Mouse (Mus musculus) left cerebral cortex, postnatal 25 days (tissue): ENCODE data around the gene Macc1. TPM values are rescaled to one million over a fixed set of nuclear protein-coding genes. Genes with fewer than 3 reads are reported as not detected.
A peak's percentile ranks its signal among the peaks of the same experiment; 100 is the strongest.
"Not testable (repeated sequence)": the region's sequence is repeated elsewhere in the genome, so short reads cannot be mapped to it uniquely, and the experiment has no call there.

ENCODE experiments used
- DNase-seq, 2 experiments: peaks; one replicate each; pipeline ENCODE4 v3.0.0; 2022; ENCODE audit warnings: low spot score in 2 of 2, mixed read lengths in 1 of 2
- intact Hi-C: fragments of 180-260 bp; cut with DNase I; formaldehyde crosslinking; loops from one replicate; pipeline ENCODE4 v1.15.1; 2025
- total RNA-seq, 2 experiments: library from RNA; stranded (reverse); gene quantifications; 2 replicates each; pipeline ENCODE4 v1.2.3; 2021

Gene Macc1
- total RNA-seq = under 1 TPM; 0.11 TPM

DNA sequence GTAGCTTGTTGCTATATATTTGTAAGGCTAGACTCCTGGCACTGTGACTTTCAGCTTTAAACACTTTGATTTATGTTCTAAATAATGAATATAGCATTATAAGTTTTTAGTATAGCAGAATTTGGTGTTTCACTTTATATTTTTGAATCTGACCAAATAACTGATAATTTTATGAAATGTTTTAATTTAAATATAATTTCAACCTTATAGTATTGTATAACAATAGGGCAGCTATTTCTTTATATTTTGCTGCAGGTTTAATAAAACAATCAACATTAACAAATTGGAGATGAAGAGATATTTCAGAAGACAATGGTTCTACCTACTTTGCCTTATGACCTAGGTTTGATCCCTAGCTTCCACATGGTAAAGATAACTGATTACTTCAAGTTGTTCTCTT is at the start of gene Macc1:
TSS of gene Macc1 (plus strand) at position 301 of the 400 bp plus-strand sequence.
- no peak for DNase-seq
- intact Hi-C loops = no loop called here

DNA sequence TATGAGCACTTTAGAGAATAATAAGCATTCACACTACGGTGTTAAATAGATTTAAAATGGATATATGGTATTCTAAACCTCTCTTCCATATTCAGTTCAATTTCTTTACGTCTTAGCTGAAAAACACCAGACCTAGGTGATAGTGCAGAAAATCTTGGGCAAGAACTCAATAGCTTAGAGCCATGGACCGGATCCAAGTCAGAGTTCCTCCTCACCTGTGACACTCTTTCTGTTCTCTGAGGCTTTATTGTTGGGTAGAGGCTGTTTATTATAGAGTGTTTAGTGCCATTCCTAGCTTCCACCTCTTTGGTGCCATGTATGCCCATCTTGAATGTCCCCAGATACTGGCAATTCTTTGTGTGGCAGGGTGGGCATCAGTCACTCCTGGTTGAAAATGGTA is 49.6 kb upstream of the Macc1 start:
- no peak for DNase-seq
- intact Hi-C loops = no loop called here

DNA sequence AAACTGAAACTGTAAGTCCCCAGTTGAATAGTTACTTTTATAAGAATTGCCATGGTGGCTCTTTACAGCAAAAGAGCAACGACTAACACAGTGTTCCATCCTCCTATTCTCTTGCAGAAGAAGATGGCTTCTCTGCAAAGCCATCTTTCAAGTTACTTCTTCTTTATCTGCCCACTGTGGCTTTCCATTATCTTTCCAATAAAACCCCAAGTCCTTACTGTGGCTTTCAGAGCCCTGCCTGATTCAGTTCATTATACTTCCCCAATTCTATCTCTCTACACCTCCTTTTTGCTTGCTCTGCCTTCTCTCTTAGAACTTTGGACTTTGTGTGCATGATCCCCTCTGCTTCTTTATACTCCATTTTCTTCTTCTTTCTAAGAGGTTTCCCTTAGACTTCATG is 45.3 kb upstream of the Macc1 start:
- DNase-seq = no peak
- intact Hi-C loops = no loop called here

DNA sequence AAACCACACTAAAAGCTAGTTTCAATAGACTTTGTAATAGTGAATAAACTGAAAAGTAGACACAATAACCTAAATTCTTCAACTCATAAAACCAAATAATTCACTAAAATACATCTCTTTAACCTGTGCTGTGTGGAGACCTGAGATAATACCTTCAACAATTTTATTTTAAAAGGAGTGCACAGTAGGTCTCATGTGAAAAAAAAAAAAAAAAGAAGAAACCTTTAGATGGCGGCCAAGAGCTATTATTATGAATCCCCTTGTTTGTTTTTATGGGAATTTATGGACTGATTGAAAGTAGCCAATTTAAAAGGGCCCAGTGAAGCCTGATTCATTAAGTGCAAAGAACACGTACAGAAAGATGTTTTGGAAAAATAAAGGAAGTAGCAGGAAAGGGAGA is 44.0 kb upstream of the Macc1 start:
- intact Hi-C loops = no loop called here
- no peak for DNase-seq

DNA sequence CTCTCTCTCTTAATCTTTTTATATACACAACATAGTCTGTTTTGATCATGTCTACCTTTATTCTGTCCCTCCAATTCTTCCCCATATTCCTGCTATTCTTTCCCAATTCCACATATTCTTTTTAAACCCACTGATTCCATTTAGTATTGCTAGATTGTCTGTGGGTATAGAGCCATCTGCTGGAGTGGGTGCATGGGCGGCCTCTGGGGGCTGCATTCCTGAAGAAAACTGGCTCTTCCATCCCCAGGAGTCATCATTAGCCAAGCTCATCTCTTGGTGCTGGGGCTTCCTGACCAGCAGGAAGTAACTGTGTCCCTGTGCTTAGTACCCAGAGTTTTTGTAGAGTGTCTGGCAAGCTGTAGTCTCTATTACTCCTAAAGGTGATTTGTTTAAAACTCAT is 42.1 kb upstream of the Macc1 start:
- intact Hi-C loops = no loop called here
- no peak for DNase-seq

DNA sequence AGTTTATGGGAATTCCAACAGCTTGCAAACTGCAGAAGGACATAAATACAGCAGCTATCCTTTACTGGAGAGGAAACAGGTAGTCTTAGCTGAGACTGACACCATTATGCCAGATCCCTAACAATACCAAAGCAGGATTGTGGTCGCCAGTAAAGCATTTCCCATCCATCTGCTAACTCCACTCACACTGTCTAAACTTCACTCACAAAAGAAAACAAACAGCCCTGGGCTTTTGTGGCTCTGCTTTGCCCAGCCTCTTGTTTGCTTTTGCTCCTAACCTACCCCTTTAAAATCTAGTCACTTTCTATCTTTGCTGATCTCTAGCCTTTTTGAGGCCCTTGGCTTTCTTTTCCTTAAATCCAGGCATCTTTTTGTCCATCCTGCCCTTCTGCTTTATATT is 40.5 kb upstream of the Macc1 start:
- DNase-seq = no peak
- intact Hi-C loops = no loop called here

DNA sequence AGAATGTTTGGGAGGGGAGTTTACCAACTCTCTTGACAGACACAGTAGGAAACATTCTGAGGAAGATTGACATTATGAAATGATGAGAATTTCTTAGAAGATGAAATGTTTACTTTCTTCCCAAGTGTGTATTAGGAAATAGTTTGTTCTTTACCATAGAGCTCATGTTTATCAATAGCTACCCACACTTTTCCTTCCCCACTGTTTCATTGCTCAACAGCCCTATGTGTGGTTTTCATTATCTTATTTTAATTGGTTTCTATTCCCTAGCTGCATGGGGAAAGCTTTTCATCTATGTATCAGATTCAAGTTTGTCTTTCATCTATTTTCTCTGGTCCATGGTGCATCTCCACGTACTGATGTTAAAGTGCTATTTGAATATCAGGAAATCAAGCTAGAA is 37.8 kb upstream of the Macc1 start:
- intact Hi-C loops = no loop called here

DNA sequence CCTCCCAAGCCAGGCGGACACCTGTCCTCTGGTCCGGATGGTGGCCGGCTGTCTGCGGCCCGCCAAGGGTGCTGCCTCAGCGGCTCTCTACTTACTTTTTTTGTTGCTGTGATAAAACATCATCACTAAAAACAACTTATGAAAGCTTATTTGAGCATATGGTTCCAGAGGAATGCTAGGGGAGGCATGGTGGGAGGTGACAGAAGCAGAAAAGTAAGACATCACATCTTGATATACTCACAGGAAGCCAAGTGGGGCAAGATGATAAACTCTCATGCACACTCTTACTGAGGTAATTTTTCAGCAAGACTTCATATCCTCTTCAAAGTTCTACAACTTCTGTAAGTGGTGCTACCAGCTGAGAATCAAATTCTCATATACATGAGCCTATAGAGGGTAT is 22.5 kb upstream of the Macc1 start:
- DNase-seq = peak in 1 of 2 experiments; percentile 81

More for the DNA sequence above, 37.8 kb upstream of the Macc1 start:
- no peak for DNase-seq

DNA sequence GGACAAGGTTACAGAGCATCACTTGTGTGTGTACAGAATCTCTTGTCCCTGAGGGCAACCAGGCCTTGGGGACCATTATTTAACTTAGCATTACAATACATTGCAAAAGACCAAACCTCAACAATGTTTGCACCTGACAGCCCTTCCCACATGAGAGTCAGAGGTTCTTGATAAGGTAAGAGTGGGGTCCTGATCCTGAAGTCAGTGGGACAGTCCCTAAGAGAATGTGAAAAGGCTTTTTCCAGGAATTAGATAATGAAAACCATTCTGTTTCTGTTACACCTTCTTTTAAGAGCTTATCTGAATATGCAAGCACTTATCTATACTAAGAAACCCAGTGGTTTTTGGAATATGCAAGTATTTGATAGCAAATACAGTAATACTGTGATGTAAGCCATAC is 10.5 kb upstream of the Macc1 start:
- no peak for DNase-seq
- intact Hi-C loops = no loop called here

More for the DNA sequence above, 22.5 kb upstream of the Macc1 start:
- intact Hi-C loops = no loop called here

DNA sequence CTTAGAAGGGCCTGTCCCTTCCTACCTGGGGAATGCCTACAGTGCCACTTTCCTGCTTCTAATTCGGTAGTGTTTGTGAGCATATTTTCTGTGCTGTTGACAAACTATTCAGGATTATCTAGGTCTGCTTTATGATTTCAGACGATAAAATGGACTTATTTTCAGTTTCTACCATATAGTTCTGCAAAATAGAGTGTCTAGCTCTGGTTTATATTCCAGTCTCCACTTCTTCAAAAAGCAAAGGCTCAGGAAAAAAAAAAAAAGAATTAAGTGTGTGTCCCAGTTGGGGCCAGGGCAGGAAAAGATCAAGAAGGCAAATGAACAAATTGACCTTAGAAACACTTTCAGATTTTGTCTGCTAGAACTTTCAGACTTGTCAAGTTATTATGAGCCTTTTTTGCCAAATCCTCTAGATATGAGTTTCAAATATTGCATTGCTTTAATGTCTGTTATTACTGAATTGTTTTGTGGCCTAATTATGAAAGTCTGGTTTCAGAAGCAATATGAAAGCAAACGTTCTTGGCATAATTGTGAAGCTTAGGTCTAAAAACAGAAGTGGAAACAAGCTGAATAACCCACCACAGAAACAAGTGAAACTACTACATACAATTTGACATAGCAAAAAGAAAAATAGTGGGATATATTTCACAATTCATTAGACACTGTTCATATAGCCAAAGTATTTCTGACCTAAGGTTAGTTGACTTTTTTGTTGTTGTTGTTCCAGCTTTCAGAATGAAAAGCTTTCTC is 881 bp upstream of the Macc1 start:
- intact Hi-C loops = no loop called here
- DNase-seq = no peak

DNA sequence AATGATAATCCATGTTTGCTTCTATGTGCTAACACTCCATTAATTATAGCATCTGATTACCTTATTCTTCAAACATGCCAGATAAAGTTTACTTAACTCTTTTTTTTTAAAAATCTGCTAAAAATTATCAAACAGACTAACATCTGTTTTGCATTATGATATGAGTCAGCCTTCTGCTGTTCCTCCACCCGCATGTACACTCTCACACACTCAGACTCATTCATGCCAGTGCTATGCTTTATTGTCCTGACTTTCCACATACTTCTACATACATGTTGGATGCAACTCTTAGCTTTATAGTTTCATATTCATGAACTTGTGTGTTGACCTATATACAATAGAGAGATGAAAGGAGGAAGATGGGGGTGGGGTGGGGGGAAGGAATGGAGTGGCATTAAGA is 4.7 kb downstream of the Macc1 start:
- intact Hi-C loops = no loop called here
- DNase-seq = no peak

DNA sequence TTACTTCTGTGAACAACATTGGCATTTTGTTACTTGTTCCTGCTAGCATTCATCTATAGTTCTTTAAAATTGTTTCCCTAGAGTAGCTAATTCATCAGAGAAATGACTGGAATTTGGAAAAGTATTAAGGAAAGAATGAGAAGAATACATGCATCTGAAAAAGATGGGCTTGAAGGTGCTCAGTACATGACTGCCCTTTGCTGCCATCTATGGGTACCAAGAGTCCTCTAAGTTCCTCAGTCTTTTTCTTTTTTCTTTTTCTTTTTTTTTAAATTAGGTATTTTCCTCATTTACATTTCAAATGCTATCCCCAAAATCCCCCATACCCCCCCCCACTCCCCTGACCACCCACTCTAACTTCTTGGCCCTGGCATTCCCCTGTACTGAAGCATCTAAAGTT is 11.3 kb downstream of the Macc1 start:
- intact Hi-C loops = loop anchor here (5.0 to 10.0 kb wide), 3 partner anchors 151 to 393 kb away; no protein-coding TSS in a partner anchor
- peak in 1 of 2 experiments; percentile 39 for DNase-seq

DNA sequence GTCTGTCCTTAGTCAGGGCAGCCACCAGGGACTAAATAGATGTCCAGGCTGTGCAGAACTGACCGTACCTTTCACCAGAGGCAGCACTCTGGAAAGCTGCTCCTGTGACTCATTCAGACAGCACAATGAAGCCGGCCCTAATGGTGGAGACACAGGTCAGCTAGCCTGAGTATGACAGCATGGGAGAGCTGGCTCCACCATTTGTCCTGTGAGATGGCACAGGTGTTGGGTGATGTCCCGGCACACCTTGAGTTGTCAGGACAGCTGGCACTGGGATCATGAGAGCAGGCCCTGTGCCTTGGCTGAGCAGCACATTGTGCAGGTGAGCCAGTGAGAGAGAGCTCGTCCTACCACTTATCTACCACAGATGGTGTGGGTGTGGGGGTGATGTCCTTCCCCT is 16.6 kb downstream of the Macc1 start:
- intact Hi-C loops = no loop called here
- no peak for DNase-seq

DNA sequence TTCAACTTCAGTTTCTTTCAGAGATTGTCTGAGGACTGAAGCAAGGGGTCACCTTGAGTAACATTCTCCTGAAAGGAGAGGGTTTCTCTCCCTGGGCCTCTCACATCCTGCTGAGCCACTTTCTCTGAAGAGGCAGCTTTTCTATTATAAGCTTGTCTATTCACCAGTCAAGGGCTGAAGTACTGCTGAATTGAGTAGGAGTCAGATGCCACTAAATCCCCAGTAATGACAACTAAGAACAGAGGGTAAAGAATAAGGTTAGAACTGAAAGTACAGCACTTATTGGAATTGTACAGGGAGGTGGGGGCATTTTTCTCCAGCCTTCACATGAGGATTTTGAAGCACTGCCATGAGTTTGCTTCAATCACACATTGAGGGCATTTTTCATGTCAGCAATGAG is 19.3 kb downstream of the Macc1 start:
- DNase-seq = peak in 1 of 2 experiments; percentile 8
- intact Hi-C loops = no loop called here

DNA sequence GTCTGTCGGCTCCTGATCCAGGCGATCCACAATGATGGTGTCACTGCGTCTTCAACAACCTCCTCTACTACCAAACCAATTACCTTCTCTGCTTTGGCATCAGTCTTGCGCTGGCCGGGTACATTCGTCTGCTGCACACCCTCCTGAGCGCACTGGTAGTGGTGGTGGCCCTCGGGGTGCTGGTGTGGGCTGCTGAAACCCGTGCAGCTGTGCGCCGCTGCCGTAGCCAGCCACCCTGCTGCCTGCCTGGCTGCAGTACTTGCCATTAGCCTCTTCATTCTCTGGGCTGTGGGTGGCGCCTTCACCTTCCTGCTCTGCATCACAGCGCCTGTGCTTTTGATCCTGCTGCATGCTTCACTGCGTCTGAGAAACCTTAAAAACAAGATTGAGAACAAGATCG is 38.5 kb downstream of the Macc1 start:
- DNase-seq = peak in 1 of 2 experiments; percentile 4
- intact Hi-C loops = not testable (repeated sequence)

DNA sequence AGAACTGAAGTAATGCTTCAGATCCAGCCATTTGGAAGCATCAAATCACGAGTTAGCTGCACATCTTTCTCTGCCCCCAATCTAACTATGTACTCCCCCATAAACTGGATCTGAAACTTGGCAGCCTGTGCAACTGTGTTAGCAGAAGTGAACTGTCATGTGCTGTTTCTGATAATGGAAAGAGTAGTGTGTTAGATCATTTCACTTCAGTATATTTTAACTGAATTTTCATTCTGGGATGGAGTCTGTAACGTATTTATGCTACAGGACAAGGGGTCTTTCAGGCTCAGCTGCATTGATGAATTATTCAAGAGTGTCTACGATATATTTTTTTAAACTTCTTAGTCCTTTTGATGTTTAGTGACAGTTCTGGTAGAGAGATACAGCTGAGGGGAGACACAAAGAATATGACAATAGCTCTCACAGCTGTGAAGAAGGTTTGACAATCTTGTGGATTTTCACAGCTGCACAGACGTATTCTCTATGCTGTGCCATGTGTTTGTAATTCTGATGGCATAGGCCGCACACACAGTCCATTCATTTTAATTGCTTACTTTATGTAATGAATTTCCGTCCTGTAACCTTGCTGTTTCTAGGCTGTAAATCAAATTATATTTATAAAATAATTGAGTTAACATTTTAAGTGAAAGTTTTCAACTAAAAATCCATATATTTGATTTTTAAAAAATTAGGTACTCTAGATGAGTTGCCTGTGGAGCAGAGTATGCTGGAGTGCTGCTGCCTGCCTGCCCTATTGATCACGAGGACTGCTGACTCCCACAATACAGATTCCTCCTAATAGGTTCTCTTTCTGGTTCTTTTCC is 43.6 kb downstream of the Macc1 start:
- intact Hi-C loops = no loop called here
- DNase-seq = peak; percentile 9 to 76

DNA sequence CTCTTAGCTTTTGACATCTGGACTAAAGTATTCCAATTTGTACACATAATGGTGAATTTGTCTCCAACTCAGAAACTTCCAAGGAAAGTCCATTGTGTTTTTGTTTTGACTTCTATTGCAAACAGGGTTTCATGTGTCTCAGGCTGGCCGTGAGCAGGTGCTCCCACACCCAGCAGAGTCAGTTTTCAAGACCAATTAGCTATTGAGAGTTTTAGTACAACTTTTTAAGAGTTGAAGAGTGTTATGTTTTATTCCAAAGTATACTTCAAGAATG is 44.1 kb downstream of the Macc1 start:
- DNase-seq = no peak
- intact Hi-C loops = no loop called here

DNA sequence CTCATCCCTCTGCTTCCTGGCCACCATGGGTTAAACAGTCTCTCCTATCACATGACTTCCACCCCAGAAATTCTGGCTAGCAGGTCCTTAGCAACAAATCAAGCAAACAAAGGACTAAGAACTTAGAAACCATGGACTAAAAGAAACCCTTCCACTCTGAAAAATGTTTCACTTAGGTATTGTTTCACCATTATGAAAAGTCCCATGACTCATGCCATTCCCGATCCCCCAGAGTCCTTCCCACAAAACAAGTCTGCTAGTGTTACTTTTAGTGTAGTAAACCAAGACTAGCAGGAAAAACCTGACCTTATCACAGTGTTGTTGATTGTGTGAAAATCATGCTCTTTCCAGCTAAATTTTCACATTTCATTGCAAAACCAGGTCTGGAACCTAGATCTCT is 51.0 kb downstream of the Macc1 start:
- no peak for DNase-seq
- intact Hi-C loops = no loop called here

DNA sequence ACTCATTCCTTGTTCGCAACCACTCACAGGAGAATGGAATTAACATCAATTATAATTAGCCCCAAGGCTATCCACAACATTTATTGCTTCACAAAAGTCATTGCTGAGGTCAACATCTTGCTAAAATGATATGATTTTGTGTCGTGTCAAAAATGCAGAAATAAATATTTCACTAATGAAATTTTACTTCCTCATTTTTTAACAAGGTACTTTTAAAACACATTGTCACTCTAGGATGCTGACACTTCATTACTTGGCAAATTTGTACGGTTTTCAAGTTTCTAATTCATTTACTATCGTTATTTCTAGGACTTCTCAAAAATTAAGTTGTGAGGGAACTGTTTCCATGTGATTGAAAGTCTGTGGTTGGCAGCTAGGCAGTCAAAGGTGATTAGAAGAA is 55.8 kb downstream of the Macc1 start:
- no peak for DNase-seq

DNA sequence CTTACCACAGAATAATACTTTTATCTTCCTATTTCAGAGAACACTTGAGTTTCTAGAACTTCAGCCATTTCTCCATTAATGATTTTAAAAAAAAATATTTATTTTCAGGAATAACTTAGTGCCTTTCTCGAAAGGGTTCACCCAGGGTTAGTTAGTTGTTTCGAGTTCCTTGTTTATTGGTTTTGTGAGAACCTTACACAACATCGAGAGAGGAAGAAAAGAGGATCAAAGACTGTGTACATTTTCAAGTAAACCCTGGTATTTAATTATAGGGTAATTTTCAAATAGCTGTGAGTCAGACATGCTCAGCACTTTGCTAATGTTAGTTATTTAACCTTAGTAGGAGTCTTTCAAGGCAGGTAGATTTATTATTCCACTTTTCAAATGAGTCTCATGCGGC is 58.3 kb downstream of the Macc1 start:
- no peak for DNase-seq
- intact Hi-C loops = no loop called here

More for the DNA sequence above, 55.8 kb downstream of the Macc1 start:
- intact Hi-C loops = no loop called here

DNA sequence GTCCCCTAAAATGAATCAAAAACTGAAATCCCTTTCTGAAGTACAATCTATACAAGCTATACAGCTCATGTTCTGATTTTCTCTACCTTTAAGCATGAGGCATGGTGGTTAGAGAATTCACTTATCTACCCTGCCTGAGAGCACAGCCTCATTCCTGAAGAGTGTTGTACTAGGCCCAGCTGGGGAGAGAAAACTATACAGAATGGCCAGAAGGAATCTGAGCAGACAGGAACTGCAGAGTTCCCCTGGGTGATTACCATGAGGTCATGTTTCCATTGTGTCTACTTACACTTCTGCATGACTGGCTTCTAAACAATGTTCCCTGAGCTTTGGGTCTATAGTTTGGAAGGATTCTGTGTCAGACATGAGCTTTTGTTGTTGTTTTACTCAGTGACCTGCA is 62.8 kb downstream of the Macc1 start:
- DNase-seq = no peak
- intact Hi-C loops = no loop called here
